Mouse (Mus musculus) ES-E14 (cell line): ENCODE data around the gene Slc17a3. TPM values are rescaled to one million over a fixed set of nuclear protein-coding genes. Genes with fewer than 3 reads are reported as not detected.
A peak's percentile ranks its signal among the peaks of the same experiment; 100 is the strongest.

ENCODE experiments used
- DNase-seq: peaks from one replicate; pipeline ENCODE4 v3.0.0-alpha.2; 2013; ENCODE audit warnings: low read depth, low spot score
- H3K27ac ChIP-seq: 2 replicates; pipeline ENCODE4 v1.5.1; 2012; ENCODE audit warnings: low read depth, mild to moderate bottlenecking, low read length, moderate library complexity, mixed read lengths; ENCODE audit not compliant: poor library complexity, insufficient read depth, severe bottlenecking
- H3K36me3 ChIP-seq: 2 replicates; pipeline ENCODE4 v1.6.1; 2012; ENCODE audit warnings: mild to moderate bottlenecking, low read length, moderate library complexity, mixed read lengths; ENCODE audit not compliant: control insufficient read depth, poor library complexity, insufficient read depth, severe bottlenecking
- H3K4me1 ChIP-seq, 2 experiments: fragments of 150-350 bp in 1 of 2; sonication (generic) in 1 of 2; 2 replicates each; pipeline ENCODE4 v1.6.1; 2012; ENCODE audit warnings: low read length in 2 of 2, mild to moderate bottlenecking in 1 of 2, mixed read lengths in 1 of 2; ENCODE audit not compliant: control insufficient read depth in 2 of 2, insufficient read depth in 2 of 2, poor library complexity in 1 of 2
- H3K4me3 ChIP-seq, 2 experiments: fragments of 150-350 bp in 1 of 2; sonication (generic) in 1 of 2; 2 replicates each; pipeline ENCODE4 v1.5.1; 2012; ENCODE audit warnings: low read length in 2 of 2, low read depth in 1 of 2, mild to moderate bottlenecking in 1 of 2, mixed read lengths in 1 of 2; ENCODE audit not compliant: insufficient read depth in 1 of 2, poor library complexity in 1 of 2, severe bottlenecking in 1 of 2
- H3K9ac ChIP-seq: 2 replicates; pipeline ENCODE4 v1.6.1; 2012; ENCODE audit warnings: low read depth, mild to moderate bottlenecking, low read length, mixed read lengths; ENCODE audit not compliant: poor library complexity, insufficient read depth, severe bottlenecking
- H3K9me3 ChIP-seq: fragments of 150-350 bp; sonication (generic); 2 replicates; pipeline ENCODE4 v1.6.1; 2012; ENCODE audit warnings: low read depth, mild to moderate bottlenecking, low read length; ENCODE audit not compliant: control insufficient read depth, insufficient read depth
- CHD2 ChIP-seq: IDR thresholded peaks from 2 replicates; pipeline ENCODE4 v1.6.1; 2014; ENCODE audit warnings: mild to moderate bottlenecking, low read depth, low read length, inconsistent platforms
- HCFC1 ChIP-seq: IDR thresholded peaks from 2 replicates; pipeline ENCODE4 v1.6.1; 2012; ENCODE audit warnings: low read length, inconsistent platforms, borderline replicate concordance; ENCODE audit not compliant: insufficient read depth
- MAFK ChIP-seq: IDR thresholded peaks from 2 replicates; pipeline ENCODE4 v1.6.1; 2014; ENCODE audit warnings: mild to moderate bottlenecking, low read depth, low read length, inconsistent platforms; ENCODE audit not compliant: insufficient read depth
- ZC3H11A ChIP-seq: IDR thresholded peaks from 2 replicates; pipeline ENCODE4 v1.6.1; 2012; ENCODE audit warnings: low read depth, mild to moderate bottlenecking, inconsistent platforms, low read length, borderline replicate concordance
- ZNF384 ChIP-seq: IDR thresholded peaks from 2 replicates; pipeline ENCODE4 v1.6.1; 2012; ENCODE audit warnings: low read depth, low read length, inconsistent platforms
- in situ Hi-C, 2 experiments: fragments of 600-800 bp; cut with MboI; formaldehyde crosslinking; loops; one replicate each; pipeline ENCODE4 v1.15.1; 2025; ENCODE audit warnings: low sequenced_read_pairs in 2 of 2, inconsistent platforms in 1 of 2; ENCODE audit not compliant: unreplicated experiment in 2 of 2
- total RNA-seq: library from RNA; depleted of rRNA; stranded (reverse); fragments of 300-350 nt; gene quantifications from 2 replicates; pipeline ENCODE4 v1.2.3, GENCODE M21; 2012

Slc17a3 gene
- total RNA-seq, 1 experiment, result not detected

- no peak overlapping the region for H3K9ac ChIP-seq
- H3K4me3 ChIP-seq, result no peak overlapping the region
- no peak for DNase-seq
- no peaks in the 10 kb centered on the region for H3K9me3 ChIP-seq
- no peak overlapping the region for H3K27ac ChIP-seq
- no peaks in the 10 kb centered on the region for H3K36me3 ChIP-seq
- no peaks in the 10 kb centered on the region for H3K4me1 ChIP-seq
- TF ChIP-seq MAFK (no peak), ZC3H11A (no peak), ZNF384 (no peak), CHD2 (no peak), HCFC1 (no peak)
- in situ Hi-C loops, result no loop called here
Observed at GRCm38 (mm10) chr13:23879636-23880035, 40.4 kb downstream of the Slc17a3 start.

GRCm38 (mm10) chr13:23885540-23885939, 46.3 kb downstream of the Slc17a3 start:
- Histone ChIP-seq H3K4me3 (no peak overlapping the region), H3K9me3 (no peaks in the 10 kb centered on the region), H3K9ac (no peak overlapping the region), H3K27ac (no peak overlapping the region), H3K36me3 (no peaks in the 10 kb centered on the region), H3K4me1 (no peaks in the 10 kb centered on the region)
- TF ChIP-seq ZNF384 (no peak), HCFC1 (no peak), CHD2 (no peak), ZC3H11A (peak; percentile 61)
- in situ Hi-C loops, result no loop called here
- peak; percentile 7 for DNase-seq

- H3K9ac ChIP-seq, result no peak overlapping the region
- TF ChIP-seq CHD2, result no peak
- no peak for TF ChIP-seq MAFK
- no peak for TF ChIP-seq ZNF384
- no peak for TF ChIP-seq ZC3H11A
- no peak for TF ChIP-seq HCFC1
- no peak for DNase-seq
- H3K36me3 ChIP-seq, result no peaks in the 10 kb centered on the region
- no peaks in the 10 kb centered on the region for H3K4me1 ChIP-seq
- H3K27ac ChIP-seq, result no peak overlapping the region
- H3K4me3 ChIP-seq, result no peak overlapping the region
- no peaks in the 10 kb centered on the region for H3K9me3 ChIP-seq
- in situ Hi-C loops, result no loop called here
Observed at GRCm38 (mm10) chr13:23887026-23887725, 47.9 kb downstream of the Slc17a3 start.

GRCm38 (mm10) chr13:23889011-23889605, 49.9 kb downstream of the Slc17a3 start:
- Histone ChIP-seq H3K4me3 (no peak overlapping the region), H3K9ac (no peak overlapping the region), H3K9me3 (no peaks in the 10 kb centered on the region), H3K27ac (no peak overlapping the region), H3K4me1 (no peaks in the 10 kb centered on the region), H3K36me3 (no peaks in the 10 kb centered on the region)
- in situ Hi-C loops, result no loop called here
- DNase-seq, result no peak
- TF ChIP-seq ZNF384 (no peak), MAFK (no peak), CHD2 (no peak), HCFC1 (no peak), ZC3H11A (no peak)
